Mouse (Mus musculus): ENCODE data around the gene Rgs16.

DNA sequence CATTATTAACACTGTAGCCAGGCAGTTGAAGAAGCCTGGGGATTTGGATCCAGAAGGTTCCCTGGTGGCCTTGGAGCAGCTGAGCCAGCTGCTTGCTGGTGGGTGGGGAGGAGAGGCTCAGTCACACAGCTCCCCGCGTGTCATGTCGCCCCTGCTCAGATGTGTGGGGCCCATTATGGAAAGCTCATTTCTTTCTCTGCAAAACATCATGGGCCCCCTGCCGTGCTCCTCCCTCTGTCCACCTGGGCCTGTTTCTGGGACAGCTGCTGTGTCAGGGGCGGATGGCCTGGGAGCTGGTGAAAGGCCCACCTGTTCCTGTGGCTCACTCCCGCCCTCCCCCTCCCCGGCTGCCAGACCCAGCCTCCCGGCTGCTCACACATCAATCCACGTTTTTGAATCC is 7.0 kb upstream of the Rgs16 start:
- no peak for TF ChIP-seq CTCF (IDR thresholded peaks at IDR 0.05; ENCODE audit: borderline replicate concordance, control insufficient read depth, extremely low read depth, insufficient read depth, low read length, poor library complexity)
- no peak for TF ChIP-seq POLR2A (IDR thresholded peaks at IDR 0.05; ENCODE audit: control insufficient read depth, extremely low read depth, insufficient read depth, low read length, poor library complexity)
